Mouse (Mus musculus) granulocyte monocyte progenitor cell, adult 5-6 weeks (primary cell): ENCODE results near the gene Pcbp1. TPM values are rescaled to one million over a fixed set of nuclear protein-coding genes. Genes with fewer than 3 reads are reported as not detected.
"Not testable (repeated sequence)": the region's sequence is repeated elsewhere in the genome, so short reads cannot be mapped to it uniquely, and the experiment has no call there.

Source experiments
- ATAC-seq: replicated peaks from 2 replicates; pipeline ENCODE4 v1.8.0; 2016; ENCODE audit warnings: mild to moderate bottlenecking, moderate TSS enrichment, inconsistent platforms; ENCODE audit not compliant: poor library complexity, severe bottlenecking
- total RNA-seq, 2 experiments: library from RNA; stranded (forward) in 1 of 2; stranded (reverse) in 1 of 2; fragments of 200-712, 200-1000 nt in 1 of 2; fragments of >200 nt in 1 of 2; fragmentation: Nextera tagmentation in 1 of 2; gene quantifications; 2 replicates each; pipeline ENCODE4 v1.2.3; 2014 to 2017

The Pcbp1 gene
- total RNA-seq (2014; fragmentation: Nextera tagmentation) (258 and 285 TPM in 2 replicates), total RNA-seq (2017) (130 and 152 TPM in 2 replicates)

DNA sequence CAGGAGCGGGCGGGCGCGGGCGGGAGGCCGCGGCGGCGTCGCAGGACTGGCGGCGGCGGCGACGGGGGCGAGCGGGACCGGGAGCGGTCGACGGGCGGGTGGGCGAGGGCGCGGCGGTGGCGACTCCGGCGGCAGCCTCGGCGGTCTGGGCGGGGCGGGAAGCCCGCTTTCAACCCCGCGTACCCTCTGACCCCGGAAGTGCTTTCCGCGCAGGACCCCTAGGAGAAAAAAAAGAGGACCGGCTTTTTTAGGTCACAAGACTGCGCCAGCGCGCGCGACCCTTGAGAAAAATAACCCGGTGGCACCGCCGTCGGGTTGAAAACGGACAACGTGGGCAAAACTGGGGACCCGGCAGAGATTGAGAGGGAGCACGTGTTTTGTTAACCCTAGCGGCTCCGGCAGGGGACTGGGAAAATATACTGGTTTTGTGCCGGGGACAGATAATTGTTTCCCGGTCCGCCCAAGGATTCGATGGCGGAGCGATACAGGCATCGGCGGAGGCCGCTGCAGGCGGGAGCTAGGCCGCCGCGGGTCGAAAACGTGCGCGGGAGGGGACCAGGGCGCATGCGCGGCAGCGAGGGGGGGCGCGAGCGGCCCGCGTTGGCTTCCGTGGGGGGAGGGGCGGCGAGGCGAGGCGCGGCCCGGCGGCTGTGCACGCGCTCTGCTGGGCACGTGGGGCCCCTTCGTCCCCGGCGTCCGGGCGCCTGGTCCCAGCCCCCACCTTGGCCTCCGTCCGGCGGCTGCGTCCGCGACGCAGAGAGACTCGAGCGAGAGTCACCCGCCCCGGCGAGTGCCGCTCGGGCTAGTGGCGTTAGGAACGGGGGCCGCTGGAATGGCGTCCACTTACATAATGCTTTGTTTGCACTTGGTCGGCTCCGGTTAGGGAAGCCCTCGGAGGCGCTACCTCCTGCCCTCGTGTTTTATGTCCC, at the start of gene Pcbp1:
Gene Pcbp1, minus strand, starts transcription at position 290 of the 929 bp plus-strand sequence.
- ATAC-seq, result peak; percentile 71

DNA sequence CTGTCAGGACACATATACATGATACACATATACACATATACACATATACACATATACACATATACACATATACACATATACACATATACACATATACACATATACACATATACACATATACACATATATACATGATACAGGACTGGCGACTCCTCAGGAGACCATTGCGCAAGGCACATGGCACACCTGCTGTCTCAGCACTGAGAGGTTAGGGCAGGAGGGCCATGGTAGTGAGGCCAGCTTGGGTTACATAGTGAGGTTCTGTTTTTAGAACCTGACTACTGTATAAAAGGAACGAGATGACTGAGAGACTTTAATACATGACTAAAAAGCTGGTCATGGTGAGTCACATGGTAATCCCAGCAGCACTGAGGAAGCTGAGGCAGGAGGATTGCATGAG, 48.4 kb upstream of the Pcbp1 start:
- no peak for ATAC-seq

DNA sequence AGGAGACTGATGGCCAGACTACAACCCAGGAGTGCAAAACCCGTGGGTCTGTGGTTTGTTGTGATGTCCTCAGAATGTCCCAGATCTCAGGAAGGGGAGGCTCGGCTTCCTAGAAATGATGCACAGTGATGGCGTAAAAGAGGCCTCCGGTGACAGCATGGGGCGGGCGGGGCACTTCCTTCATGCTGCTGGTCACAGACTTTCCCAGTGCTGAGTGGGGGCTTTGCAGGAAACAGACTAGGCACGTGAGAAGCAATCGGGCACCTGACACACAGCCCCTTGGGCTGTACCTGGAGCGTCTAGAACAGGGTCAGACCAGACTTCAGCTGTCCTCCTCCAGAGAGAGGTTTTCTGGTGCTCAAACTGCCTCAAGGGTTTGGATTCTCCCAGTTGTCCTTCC, 44.7 kb upstream of the Pcbp1 start:
- peak; percentile 85 for ATAC-seq

GRCm38 (mm10) chr6:86569461-86569820, 43.3 kb upstream of the Pcbp1 start:
- ATAC-seq, result no peak

DNA sequence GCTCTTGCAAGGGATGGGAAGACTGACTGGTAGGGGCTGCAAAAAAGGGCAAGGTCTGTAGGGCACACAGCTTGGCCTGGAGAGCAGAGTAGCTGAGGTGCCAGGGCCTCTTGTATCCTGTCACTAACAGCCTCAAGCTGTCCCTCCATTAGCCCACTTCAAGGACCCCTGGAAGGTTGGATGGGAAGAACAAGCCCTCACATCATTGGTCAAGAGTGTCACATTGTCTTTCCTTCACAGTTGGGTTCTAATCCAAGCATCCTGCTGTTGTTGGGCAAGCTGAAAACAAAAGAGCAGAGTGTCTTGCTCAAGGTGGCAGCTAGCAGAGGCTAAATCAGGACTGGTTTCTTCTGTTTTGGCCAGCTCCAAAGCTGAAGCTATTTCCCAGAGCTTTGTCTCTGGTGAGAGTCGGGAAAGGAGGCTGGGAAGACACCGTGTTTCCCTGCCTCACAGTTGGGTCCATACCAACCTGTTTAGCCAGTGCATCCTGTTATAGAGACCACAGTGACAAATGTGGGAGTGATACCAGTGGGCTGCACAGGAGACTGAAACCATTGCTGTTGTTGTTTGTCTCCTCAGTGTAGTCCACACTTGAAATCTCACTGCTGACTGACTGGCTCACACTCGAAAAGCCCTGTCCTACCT, 42.8 kb upstream of the Pcbp1 start:
- ATAC-seq, result no peak

DNA sequence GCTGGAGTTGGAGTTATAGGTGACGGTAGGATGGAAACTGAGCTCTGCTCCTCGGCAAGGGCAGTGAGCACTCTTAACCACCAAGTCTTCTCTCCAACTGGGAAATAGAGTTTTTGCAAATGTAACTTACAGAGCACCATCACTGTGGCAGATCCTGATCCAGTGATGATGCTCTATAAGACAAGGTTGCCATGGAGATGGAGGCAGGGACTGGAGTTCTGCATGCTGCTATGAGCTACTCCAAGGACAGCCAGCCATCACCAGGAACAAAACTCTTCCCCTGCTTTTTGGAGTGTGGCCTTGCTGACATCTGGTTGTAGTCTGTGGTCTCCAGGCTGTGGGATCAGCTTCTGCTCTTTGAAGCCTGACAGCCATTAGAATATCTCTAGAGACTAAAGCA, 39.7 kb upstream of the Pcbp1 start:
- no peak for ATAC-seq

GRCm38 (mm10) chr6:86557182-86557581, 31.1 kb upstream of the Pcbp1 start:
- not testable (repeated sequence) for ATAC-seq

DNA sequence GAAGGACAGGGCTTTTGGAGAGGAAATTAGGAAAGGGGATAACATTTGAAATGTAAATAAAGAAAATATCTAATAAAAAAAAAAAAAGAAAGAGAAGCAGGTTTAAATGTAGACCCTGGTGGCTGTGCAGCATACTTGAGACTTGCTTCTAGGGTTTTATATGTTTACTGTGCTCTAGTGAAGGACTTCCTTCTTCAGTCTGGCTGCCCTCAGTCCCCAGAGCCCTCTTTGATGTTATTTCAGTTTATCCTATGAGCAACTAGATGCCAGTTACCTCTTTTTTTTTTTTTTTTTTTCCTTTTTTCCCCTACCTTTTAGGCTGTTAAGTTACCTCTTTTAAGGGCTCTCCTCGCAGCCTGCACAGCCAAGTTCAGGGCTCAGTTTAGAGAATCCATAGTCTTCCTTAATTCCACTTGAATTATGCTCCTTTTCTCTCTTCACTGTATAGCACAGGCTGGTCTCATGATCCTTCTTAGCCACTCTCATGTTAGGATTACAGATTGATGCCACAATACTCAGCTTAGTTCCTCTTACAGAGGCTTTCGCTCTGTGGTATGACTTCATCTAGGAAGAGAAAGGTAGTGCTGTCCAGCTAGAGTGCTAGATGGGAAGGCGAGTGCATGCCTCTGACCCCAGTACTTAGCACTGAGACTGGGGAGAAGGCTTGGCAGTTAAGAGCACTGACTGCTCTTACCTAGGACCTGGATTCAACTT, 30.4 kb upstream of the Pcbp1 start:
- peak; percentile 94 for ATAC-seq

DNA sequence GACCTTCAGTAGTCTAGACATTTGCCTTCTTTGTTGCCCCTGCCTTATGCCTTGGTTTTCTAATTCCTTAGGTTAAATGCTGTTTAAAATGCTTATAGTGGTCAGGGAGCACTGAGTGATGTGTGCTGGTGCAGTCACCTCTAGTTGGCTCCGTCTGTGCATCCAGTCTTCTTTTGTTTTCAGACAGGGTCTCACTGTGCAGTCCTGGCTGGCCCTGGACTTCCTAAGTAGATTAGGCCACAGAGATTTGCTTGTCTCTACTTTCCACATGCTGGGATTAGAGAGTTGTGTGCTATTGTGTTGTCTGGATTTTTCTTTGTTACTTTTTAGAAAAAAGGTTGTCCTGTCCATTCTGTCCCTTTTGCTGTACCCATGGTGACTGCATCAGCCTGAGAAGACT, 24.5 kb upstream of the Pcbp1 start:
- no peak for ATAC-seq

GRCm38 (mm10) chr6:86547880-86548367, 21.8 kb upstream of the Pcbp1 start:
- ATAC-seq, result peak; percentile 89

DNA sequence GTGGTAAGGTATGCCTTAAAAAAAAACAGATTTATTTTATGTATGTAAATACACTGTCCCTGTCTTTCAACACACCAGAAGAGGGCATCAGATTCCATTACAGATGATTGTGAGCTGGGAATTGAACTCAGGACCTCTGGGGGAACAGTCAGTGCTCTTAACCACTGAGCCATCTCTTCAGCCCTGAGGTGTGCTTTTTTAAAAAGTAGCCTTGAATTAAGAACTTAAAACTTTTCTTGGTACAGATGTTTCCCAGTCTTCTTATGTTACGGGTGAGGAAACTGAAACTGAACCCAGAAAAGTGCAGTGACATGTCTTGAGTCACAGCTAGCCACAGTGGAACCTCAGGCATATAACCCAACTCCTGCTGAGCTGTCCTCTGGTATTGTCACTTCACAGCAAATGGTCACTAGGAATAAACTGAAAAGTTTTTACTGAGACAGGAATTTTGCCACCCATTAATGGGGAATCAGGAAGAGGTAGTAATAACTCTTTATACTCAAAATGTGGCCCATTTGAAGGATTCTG, 21.2 kb upstream of the Pcbp1 start:
- ATAC-seq, result no peak

DNA sequence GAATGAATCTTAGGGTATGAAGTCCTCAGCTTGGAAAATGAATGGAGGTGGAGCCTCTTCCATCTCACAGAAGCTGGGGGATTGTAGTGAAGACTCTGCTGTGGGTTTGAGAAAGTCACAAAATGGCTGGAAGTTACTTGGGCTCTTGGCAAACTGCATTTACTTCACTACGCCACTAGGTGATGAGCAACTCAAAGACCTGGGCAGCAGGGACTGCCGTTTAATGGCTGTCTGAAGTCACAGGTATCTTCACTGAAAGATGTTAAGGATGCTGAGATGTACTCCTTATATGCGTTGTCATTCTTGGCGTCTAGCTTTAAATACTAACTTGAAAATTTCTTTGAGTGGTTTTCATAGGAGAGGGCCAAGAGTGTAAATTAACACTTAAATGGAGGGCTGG, 19.1 kb upstream of the Pcbp1 start:
- peak; percentile 55 for ATAC-seq

DNA sequence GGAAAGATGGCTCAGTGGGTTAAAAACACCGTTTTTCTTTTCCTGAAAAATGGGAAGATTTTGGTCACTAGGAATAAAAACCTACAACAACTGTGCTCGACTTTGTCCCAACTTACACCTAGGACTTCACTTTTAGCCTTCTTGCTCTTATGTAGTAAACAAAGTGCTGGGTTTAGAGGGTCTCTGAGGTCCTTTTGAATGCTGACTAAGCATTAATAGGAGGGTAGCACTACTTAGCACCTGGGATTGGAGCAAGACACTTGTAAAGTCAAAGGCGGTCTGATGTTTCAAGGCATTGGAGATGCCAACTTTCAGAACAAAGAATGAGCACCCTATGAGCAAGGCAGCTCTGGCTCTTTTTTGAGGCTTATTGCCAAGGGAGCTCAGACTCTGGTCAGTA, 17.7 kb upstream of the Pcbp1 start:
- ATAC-seq, result no peak

DNA sequence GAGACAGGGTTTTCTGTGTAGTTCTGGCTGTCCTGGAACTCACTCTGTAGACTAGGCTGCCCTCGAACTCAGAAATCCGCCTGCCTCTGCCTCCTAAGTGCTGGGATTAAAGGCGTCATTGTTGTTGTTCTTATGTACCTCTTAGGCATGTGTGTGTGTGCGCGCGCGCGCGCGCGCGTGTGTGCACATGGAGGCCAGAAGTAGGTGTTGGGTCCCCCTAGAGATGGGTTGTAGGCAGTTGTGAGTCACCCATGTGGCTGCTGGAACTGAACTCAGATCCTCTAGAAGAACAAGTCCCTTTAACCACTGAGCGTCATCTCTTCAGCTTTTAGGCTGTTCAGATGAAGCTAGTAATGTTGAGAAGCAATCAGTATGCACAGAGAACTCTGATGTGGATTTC, 16.9 kb upstream of the Pcbp1 start:
- ATAC-seq, result no peak

DNA sequence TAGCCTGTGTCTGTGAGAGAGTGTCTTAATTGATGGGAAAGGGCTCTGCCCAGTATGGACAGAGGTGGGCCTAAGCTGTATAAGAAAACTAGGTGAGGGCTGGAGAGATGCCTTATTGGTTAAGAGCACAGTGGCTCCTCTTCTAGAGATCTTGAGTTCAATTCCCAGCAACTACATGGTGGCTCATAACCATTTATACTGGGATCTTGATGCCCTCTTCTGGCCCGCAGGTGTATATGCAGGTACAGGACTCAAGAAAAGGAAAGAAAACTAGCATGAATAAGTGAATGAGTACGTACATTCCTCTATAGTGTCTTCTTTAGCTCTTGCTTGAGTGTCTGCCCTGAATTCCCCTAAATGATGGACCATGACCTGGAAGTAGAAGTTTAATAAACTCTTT, 15.5 kb upstream of the Pcbp1 start:
- ATAC-seq, result peak; percentile 27; the same call in 1 of the 2 replicates

DNA sequence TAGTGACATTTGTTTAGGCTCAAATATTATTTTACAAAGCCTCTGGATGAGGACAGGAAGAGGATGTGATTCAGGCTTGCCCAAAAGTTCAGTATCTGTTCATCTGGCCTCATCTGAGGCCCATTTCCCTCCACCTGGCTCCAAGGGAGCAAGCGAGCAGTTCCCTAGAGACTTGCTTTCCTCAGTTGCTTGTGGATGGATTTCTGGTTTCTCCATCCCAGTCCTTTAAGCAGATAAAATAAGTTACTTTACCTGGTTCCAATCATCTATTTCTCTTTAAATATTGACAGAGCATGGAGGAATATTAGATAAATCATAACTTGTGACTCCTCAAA, 2.3 kb upstream of the Pcbp1 start:
- no peak for ATAC-seq

GRCm38 (mm10) chr6:86527766-86528450, 1.8 kb upstream of the Pcbp1 start:
- ATAC-seq, result no peak

DNA sequence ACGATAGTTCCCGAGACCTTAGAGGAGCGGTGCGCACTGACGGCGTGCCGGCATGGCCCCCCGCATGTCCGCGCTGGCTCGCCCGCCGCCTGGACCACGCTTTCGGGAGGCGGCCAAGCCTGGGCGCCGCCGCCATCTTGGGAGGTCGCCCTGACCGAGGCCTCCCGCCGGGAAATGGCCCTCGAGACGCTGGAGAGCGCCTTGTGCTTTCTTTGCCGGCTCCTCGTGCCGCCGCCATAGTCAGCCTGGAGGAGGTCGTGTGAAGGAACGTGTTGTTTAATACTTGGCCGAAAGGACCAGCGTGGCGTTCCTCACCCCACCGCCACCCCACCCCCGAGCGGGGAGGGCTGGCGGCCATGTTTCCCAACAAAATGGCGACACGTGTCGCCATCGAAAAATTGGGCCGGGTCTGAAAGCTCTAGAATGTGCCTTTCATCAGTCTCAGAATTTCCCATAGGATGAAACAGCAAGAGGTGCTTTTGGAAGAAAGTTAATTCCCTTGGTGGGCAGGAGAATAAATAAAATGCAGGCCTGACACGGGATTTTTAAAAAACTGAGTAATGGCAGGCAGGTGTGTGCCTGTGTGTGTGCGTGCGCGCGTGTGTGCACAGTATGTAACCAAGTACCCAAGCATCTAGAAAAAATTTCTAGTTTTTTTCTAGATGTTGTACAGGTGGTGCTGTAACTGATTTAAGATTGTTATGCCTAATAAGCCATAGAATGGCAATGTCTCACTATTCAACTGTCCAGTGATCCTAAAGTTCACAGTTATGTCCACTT, 1.0 kb upstream of the Pcbp1 start:
- peak; percentile 38 for ATAC-seq

- peak; percentile 30 for ATAC-seq
Observed at GRCm38 (mm10) chr6:86525646-86526031, 482 bp downstream of the Pcbp1 start.
